Mouse (Mus musculus) activated CD4-positive, CD25-positive, alpha-beta regulatory T cell (primary cell): ENCODE results near the gene Gm20388. TPM values are rescaled to one million over a fixed set of nuclear protein-coding genes. Genes with fewer than 3 reads are reported as not detected.

ENCODE experiments used
- polyA plus RNA-seq, 2 experiments: library from polyadenylated mRNA; unstranded; fragments of 100-300 nt; shearing (Covaris generic); gene quantifications; one replicate each; pipeline ENCODE4 v1.2.1; 2017

Gm20388 gene
- polyA plus RNA-seq, 2 experiments from 2014 or later, result 7.8 TPM; not detected in 1

GRCm38 (mm10) chr8:121115948-121116347 lies 1205.3 kb downstream of the Gm20388 start, which contains the start of gene Foxc2:
Foxc2 (plus strand) TSS chr8:121116171.

DNA sequence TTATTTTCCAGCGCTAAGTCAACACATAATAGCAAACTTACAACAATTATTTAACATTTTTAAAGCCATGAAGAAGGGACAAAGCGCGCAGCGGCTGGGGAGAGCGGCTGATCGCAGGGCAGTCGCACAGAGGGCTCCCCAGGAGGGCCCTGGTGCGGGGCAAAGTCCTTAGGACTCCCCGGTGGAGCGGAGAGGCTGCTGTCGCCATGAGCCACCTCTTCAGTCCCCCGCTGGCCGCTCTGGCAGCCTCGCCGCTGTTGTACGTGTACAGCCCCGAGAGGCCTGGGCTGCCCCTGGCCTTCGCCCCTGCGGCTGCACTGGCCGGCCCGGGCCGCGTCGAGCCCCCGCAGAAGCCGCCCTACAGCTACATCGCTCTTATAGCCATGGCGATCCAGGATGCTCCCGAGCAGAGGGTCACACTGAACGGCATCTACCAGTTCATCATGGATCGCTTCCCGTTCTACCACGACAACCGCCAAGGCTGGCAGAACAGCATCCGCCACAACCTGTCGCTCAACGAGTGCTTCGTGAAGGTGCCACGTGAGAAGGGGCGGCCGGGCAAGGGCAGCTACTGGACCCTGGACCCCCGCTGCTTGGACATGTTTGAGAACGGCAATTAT lies 1217.2 kb downstream of the Gm20388 start, which contains the start of gene Foxl1:
TSS of gene Foxl1 (plus strand) at position 185 of the 620 bp plus-strand sequence.

DNA sequence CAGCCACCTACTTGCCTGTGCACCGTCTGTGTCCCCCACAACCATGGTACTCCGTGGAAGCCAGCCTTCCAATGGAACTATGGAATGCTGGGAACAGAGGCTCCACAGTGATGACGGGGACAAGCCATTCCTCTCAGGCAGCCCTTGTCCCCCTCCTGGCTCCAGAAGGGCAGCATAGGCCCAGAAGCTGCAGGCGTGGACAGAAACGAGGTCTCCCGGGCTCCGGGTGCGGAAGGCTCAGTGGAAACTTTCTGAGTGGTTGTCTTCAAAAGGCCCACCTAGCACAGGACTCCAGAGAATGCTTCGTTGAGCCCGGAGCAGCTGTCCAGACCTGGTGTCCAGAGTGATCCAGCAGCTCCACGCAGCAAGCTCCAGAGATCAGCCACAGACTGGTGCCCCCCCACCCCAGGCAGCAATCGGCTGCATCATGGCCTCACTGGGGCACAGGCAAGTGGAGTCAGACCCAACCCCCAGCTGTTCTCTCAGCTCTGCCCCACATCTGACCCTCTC lies 1633.7 kb downstream of the Gm20388 start, which contains the start of gene 1700018B08Rik:
TSS of gene 1700018B08Rik (minus strand) at position 45 of the 510 bp plus-strand sequence.

GRCm38 (mm10) chr8:121578676-121579451 lies 1668.2 kb downstream of the Gm20388 start, which contains the start of gene Fbxo31:
Fbxo31 (minus strand) TSS chr8:121578806.

GRCm38 (mm10) chr8:121590203-121591177 lies 1679.8 kb downstream of the Gm20388 start, which contains the start of gene Map1lc3b:
Map1lc3b (plus strand) TSS chr8:121590361.

DNA sequence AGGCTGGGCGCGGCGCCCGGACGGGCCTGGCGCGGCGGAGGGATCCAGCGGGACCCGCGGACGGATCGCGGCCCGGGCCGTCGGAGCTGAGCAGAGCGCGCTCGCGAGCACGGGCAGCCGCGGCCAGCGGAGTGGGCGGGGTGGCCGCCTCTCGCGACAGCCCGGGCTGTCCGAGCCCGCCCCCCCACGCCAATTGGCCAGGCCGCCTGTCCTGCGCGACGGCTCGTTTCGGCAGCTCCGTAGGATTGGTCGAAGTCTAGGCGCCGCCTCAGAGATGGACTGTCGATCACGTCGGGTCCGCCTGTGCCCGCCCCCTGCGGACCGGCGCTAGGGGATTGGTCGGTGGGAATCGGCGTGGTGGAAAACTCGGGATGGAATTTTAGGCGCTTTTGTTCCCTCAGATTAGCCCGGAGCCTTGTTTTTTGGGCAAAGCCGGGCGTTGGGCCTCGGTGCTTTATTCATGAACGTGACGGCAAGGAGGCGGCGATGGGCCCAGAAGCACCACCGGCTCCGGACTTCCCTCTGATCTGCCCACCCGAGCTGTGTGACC lies 1742.2 kb downstream of the Gm20388 start, which contains the start of gene Zcchc14:
TSS of gene Zcchc14 (minus strand) at position 128 of the 550 bp plus-strand sequence.

DNA sequence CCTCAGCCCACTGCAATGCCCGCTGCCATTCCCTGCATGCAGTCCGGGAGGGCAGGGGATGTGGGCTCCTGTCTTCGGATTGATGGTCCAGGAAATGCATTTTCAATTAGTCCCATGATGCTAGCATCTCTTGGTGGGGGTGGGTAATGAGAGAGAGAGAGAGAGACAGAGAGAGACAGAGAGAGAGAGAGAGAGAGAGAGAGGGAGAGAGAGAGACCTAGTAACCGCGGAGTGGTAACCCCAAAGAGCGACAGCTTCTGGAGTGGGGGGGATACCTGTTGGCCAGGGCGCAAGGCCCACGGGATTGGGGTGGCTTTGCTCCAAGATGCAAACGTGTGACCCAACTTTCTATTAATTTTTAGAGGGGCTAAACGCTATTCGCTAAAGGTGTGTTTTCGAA lies 1818.7 kb downstream of the Gm20388 start, which contains the start of gene Jph3:
TSS of gene Jph3 (plus strand) at position 301 of the 400 bp plus-strand sequence.

DNA sequence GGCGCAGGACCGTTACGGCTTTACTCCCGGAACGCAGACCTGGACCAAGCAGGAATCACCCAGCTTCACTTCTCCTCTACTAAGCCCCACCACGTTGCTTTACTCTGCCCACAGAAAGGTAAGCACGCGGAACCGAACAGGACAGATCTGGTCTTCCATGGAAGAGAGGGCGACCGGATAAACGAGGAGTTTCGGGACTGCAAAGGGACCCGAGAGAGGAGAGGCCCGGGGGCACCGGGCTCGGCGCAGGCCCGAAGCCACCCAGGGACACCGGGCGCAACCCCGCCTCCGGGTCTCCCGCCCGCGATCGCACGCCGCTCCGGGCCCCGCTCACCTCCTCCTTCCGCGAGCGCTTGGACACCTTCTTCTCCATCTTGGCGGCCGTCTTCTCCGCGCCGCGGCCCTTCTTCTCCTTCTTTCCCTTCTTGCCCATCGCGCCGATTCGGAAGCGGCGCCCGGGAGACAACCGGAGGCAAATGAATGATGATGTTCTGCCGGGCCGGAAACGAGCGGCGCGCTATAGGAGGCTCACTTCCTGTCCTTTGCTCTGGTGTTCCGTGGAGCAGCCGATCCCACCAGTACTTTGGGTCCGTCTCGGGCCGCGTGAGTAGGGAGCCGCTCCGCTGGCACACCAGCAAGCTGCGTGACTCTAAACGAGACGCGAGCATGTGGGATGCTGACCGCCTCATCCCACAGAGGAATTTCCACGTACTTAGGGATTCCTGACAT lies 1918.6 kb downstream of the Gm20388 start, which contains the start of gene Klhdc4:
TSS of gene Klhdc4 (minus strand) at position 522 of the 729 bp plus-strand sequence.

DNA sequence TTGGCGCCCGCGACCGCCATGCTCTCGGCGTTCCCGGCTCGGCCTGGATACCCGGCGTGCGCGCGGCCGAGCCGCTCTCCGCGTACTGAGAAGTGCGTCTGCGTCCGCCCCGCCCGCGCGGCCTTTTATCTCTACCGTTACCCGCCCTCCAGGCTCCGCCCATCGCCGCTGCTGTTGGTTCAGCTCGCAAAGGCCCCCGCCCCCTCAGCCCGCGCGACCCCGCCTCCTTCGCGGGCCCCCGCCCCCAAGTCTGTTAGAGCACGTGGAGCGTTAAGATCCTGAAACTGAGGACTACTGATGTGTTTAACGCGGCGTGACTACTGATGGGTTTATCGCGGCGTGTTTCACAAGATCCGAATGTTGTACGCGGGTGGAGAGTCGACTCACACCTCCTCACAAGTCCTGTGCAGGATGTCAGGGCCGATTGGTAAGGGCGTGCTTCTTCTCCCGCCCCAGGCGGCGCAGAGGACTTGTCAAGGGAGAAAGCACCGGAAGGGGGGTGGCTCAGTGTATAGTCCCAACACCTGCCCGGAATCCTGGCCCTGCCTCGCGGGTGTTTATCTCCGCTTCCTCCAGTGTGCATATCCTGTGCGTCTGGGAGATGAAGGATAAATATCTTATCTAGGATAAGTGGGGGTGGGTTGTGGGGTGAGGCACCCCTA lies 1997.1 kb downstream of the Gm20388 start, which contains the start of gene Slc7a5:
TSS of gene Slc7a5 (minus strand) at position 108 of the 662 bp plus-strand sequence.

GRCm38 (mm10) chr8:121944831-121945230 lies 2034.2 kb downstream of the Gm20388 start, which contains the start of gene Car5a:
Car5a (minus strand) TSS chr8:121944904.

DNA sequence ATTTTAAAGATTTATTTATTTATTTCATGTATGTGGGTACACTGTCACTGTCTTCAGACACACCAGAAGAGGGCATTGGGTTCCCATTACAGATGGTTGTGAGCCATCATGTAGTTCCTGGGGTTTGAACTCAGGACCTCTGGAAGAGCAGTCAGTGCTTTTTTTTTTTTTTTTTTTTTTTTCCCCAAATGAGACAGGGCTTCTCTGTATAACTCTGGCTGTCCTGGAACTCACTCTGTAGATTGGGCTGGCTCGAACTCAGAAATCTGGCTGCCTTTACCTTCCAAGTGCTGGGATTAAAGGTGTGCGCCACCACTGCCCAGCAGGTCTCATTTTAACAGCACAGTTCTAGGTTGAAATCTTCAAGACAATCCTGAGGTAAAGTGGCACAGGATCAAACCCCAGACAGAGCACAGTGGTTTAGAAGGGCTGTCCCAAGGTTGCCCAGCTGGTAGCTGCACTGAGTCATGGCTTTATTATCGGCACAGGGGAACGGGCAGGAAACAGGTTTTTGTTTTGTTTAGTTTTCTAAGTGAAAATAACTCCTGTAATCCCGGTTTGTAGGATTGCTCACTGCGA lies 2038.7 kb downstream of the Gm20388 start, which contains the start of gene Banp:
TSS of gene Banp (plus strand) at position 529 of the 579 bp plus-strand sequence.

DNA sequence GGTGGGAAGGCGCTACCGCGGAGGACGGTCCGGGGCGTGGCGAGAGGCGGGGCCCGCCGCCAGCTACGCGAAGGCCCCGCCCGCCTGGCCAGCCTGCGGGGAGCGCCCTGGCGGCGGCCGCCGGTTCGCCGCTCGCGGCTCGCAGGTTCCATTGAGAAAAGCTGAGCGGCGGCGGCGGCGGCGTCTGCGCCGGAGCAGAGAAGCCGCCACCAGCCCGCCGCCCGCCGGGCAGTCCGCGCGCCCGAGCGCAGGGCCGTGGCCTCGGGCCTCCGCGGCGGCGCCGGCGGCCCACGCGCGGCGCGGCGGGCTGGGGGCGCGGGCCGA lies 2371.4 kb downstream of the Gm20388 start, which contains the start of gene Zfpm1:
TSS of gene Zfpm1 (plus strand) at position 107 of the 324 bp plus-strand sequence.

DNA sequence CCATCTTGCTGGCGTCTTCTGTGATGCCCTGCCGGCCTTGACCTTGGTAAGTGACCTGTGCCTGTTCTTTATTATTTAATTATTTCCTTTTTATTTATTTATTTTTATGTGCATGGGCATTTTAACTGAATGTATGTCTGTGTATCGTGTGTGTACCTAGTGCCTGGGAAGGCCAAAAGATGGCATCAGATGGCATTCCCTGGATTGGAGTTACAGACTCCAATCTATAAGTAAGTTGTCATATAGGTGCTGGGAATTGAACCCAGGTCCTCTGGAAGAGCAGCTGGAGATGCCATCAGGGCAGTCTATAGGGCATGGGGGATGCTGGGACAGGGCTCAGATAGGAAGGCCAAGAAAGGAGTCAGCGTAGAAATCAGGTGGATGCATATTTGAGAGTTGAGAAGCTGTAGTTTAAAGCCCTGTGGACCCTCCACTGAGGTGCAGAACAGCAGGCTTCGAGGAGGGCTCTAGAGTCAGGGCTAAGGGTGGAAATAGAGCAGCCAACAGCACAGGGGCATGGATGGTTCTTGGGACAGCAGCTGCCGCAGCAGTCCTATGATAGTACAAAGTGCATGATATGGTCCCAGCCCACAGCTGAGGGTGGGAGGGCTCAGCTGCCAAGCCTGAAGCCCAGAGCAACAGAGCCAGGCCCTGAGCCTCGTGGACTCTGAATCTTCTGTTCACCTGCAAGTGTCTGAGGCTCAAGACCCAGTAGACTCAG lies 2450.2 kb downstream of the Gm20388 start, which contains the start of gene Trhr2:
TSS of gene Trhr2 (minus strand) at position 51 of the 721 bp plus-strand sequence.

DNA sequence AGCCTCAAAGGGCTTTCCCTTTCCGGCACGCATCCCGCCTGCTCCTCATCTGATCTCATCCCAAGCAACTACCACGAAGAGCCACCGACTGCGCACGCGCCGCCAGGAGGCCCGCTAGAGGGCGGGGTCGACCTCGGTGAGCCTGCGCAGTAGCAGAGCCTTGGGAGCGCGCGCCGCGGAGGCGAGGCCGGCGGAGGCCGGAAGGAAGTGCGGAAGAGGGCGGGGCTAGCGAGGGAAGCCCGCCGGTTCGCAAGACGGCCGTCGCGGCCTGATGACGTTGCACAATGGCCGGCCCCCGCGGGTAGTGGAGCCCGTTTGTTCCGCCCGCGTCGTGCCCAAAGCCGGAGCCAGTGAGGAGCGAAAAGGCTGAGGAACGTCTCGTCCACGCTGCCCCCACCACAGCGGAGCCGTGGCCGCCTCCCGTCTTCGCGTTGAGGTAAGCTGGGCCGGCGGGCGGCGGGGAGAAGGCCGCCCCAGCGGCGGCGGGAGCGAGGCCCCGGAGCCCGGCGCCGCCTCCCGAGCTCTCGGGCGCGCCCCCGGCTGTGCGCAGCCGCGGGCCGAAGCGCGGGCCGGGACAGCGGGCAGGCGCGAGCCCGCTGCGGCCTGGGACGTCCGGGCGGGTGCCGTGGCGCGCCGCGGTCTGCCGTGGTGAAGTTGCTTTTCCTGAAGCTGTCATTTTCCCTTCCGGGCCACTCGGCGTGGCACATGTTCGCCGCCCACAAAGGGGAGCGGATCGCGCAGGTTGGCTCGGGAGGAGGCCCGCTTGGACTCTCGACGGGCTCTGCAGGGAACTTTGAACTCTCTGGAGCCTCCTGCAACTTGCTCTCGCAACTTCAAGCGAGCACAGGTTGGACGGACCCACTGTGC lies 2466.0 kb downstream of the Gm20388 start, which contains the start of gene Zc3h18:
TSS of gene Zc3h18 (plus strand) at position 245 of the 867 bp plus-strand sequence.

DNA sequence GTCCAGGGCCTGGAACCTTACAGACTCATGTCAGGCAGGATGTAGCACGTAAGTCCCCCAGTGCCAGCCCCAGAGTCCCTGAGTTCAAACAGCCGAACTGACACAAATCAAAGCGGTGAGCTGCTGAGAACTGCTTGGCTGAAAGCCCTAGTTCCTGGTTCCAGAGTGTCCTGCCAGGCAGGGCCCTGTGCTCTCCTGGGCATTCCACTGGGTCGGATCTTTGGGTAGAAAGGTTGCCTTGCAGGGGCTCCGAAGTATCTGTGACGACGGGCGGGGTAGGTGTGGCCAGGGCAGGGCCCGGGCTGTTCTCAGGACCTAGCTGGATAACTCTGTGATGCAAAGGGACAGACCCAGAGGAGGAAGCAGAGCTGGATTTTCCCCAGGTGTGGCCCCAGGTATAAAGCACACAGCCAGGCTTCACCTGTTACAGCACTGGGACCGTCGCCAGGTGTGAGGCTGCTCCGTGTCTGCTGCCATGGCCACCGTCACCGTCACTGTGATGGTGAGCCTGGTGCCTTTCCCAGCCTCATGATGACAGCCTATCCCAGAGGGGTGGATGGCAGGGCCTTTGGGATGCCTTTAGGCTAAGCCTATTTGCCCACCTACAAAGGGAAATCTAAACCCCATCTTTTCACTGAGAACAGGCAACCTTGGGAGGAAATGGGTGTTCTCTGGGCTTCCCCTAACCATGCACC lies 2510.9 kb downstream of the Gm20388 start, which contains the start of gene Il17c:
TSS of gene Il17c (plus strand) at position 645 of the 695 bp plus-strand sequence.

DNA sequence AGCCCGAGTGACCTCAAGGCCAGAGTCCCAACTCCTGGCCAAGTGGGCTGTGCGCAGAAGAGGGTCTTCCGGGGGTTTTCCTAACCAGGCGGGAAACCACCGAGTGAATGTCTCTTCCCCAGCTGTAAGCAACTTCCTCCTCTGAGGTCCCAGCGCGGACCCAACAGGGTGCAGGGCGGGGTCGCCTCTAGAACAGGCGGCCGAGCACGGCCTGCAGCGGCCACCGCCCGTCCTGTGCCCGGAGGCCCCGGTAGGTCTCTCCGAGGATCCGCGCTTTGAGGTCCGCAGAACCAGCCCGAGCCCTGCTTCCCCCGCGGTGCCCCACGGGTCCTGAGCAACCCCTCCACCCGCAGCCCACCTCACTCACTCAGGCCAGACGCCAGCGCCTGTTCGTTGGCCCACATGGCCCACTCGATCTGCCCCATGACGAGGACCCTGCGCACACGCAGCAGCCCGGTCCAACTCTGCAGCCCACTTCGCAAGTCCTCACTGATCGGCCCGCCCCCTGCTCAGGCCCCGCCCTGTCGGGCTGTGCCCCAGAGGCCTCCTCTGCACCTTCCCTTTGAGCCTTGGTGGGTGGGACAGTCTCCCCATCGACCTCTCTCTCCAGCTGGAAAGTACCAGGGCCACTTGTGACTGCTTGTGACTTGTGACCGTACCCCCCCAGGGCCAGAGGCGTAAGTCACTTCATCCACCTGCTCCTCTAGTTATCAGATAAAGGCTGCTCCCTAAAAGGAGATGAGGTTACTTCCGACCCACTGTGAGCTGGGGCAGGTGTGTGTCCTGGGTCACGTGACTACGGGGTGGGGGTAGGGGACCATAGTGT lies 2522.0 kb downstream of the Gm20388 start, which contains the start of gene Cyba:
TSS of gene Cyba (minus strand) at position 488 of the 826 bp plus-strand sequence.

